Mouse (Mus musculus) neural tube, embryonic 14.5 days (tissue): ENCODE results near the gene 9230104L09Rik. TPM values are rescaled to one million over a fixed set of nuclear protein-coding genes. Genes with fewer than 3 reads are reported as not detected.
A peak's percentile ranks its signal among the peaks of the same experiment; 100 is the strongest.

Experiments
- ATAC-seq: fragments of 200-750 bp; cut with Nextera tagmentation; 2 replicates; pipeline ENCODE4 v1.8.0; 2017; ENCODE audit warnings: low read depth, mild to moderate bottlenecking, moderate TSS enrichment, moderate library complexity
- H3K27ac ChIP-seq: fragments of 300-500 bp; sonication (generic); 2 replicates; pipeline ENCODE4 v1.5.1; 2014; ENCODE audit warnings: low read depth, mild to moderate bottlenecking, control low read depth, low read length, moderate library complexity, mixed read lengths
- H3K27me3 ChIP-seq: fragments of 300-500 bp; sonication (generic); 2 replicates; pipeline ENCODE4 v1.6.1; 2014; ENCODE audit warnings: low read length; ENCODE audit not compliant: control insufficient read depth, insufficient read depth
- H3K36me3 ChIP-seq: fragments of 300-500 bp; sonication (generic); 2 replicates; pipeline ENCODE4 v1.6.1; 2014; ENCODE audit warnings: low read length, mixed read lengths; ENCODE audit not compliant: control insufficient read depth, insufficient read depth
- H3K4me1 ChIP-seq: fragments of 300-500 bp; sonication (generic); 2 replicates; pipeline ENCODE4 v1.6.1; 2014; ENCODE audit warnings: low read length; ENCODE audit not compliant: control insufficient read depth, insufficient read depth
- H3K4me2 ChIP-seq: fragments of 300-500 bp; sonication (generic); 2 replicates; pipeline ENCODE4 v1.6.1; 2014; ENCODE audit warnings: mild to moderate bottlenecking, low read depth, low read length, control low read depth
- H3K4me3 ChIP-seq: fragments of 300-500 bp; sonication (generic); 2 replicates; pipeline ENCODE4 v1.5.1; 2014; ENCODE audit warnings: low read depth, low read length, control low read depth, mixed read lengths
- H3K9ac ChIP-seq: fragments of 300-500 bp; sonication (generic); replicated peaks from 2 replicates; pipeline ENCODE4 v1.6.1; 2014; ENCODE audit warnings: low read depth, mild to moderate bottlenecking, control low read depth, low read length, mixed read lengths
- H3K9me3 ChIP-seq: fragments of 300-500 bp; sonication (generic); 2 replicates; pipeline ENCODE4 v1.6.1; 2016; ENCODE audit warnings: low read length; ENCODE audit not compliant: control insufficient read depth
- WGBS: fragments of 180-500 bp; shearing (Covaris S2); extraction: QIAGEN DNeasy Blood & Tissue Kit; methylation state at CpG from one replicate; pipeline ENCODE4 v1.1.7; 2014; 5-methylcytosine and 5-hydroxymethylcytosine counted together
- polyA plus RNA-seq: library from polyadenylated mRNA; unstranded; fragments of >200 nt; fragmentation: Nextera tagmentation; extraction: Ambion mirVana; gene quantifications from 2 replicates; pipeline ENCODE4 v1.2.1, GENCODE M21; 2014

9230104L09Rik gene
- polyA plus RNA-seq, result not detected in 2 replicates

- ATAC-seq, result no peak
- H3K9ac ChIP-seq, result no peak within 1 kb of the TSS
- H3K4me1 ChIP-seq, result no peaks in the 10 kb centered on the region
- no peaks in the 10 kb centered on the region for H3K9me3 ChIP-seq
- no peaks in the 10 kb centered on the region for H3K36me3 ChIP-seq
- H3K27ac ChIP-seq, result no peak within 1 kb of the TSS
- no peaks in the 10 kb centered on the region for H3K27me3 ChIP-seq
- H3K4me3 ChIP-seq, result no peak within 1 kb of the TSS
- H3K4me2 ChIP-seq, result no peak within 1 kb of the TSS
- 84% methylated on average over 2 of the region's 2 CpGs for WGBS
These were observed at the start of gene 9230104L09Rik for GRCm38 (mm10) chr2:148864966-148865365. Gene 9230104L09Rik (minus strand): TSS chr2:148865038.

GRCm38 (mm10) chr2:148902286-148902685, 37.4 kb upstream of the 9230104L09Rik start:
- Histone ChIP-seq H3K27me3 (no peaks in the 10 kb centered on the region), H3K27ac (no peak overlapping the region), H3K4me3 (no peak overlapping the region), H3K4me2 (no peak overlapping the region), H3K36me3 (no peaks in the 10 kb centered on the region), H3K9ac (no peak overlapping the region), H3K9me3 (no peaks in the 10 kb centered on the region), H3K4me1 (no peaks in the 10 kb centered on the region)
- 12% methylated on average over 5 of the region's 5 CpGs for WGBS
- peak; percentile 83 for ATAC-seq

GRCm38 (mm10) chr2:148900305-148900704, 35.5 kb upstream of the 9230104L09Rik start:
- H3K9me3 ChIP-seq, result no peaks in the 10 kb centered on the region
- no peak for ATAC-seq
- no peak overlapping the region for H3K4me3 ChIP-seq
- H3K4me2 ChIP-seq, result no peak overlapping the region
- no peak overlapping the region for H3K9ac ChIP-seq
- no peaks in the 10 kb centered on the region for H3K27me3 ChIP-seq
- no peaks in the 10 kb centered on the region for H3K4me1 ChIP-seq
- H3K27ac ChIP-seq, result no peak overlapping the region
- WGBS, result 56% methylated on average over 4 of the region's 4 CpGs
- no peaks in the 10 kb centered on the region for H3K36me3 ChIP-seq

- no peak for ATAC-seq
- H3K4me2 ChIP-seq, result no peak overlapping the region
- WGBS, result 70% methylated on average over 1 of the region's 1 CpGs
These were observed 31.4 kb upstream of the 9230104L09Rik start for GRCm38 (mm10) chr2:148896219-148896618.

GRCm38 (mm10) chr2:148893107-148893506, 28.3 kb upstream of the 9230104L09Rik start:
- H3K27me3 ChIP-seq, result no peaks in the 10 kb centered on the region
- no peaks in the 10 kb centered on the region for H3K36me3 ChIP-seq
- H3K9ac ChIP-seq, result no peak overlapping the region
- H3K4me1 ChIP-seq, result no peaks in the 10 kb centered on the region
- no peaks in the 10 kb centered on the region for H3K9me3 ChIP-seq
- H3K27ac ChIP-seq, result no peak overlapping the region
- no peak overlapping the region for H3K4me3 ChIP-seq
- no peak for ATAC-seq
- no peak overlapping the region for H3K4me2 ChIP-seq

More at GRCm38 (mm10) chr2:148896219-148896618, 31.4 kb upstream of the 9230104L09Rik start:
- Histone ChIP-seq H3K9ac (no peak overlapping the region), H3K36me3 (no peaks in the 10 kb centered on the region), H3K4me3 (no peak overlapping the region), H3K4me1 (no peaks in the 10 kb centered on the region), H3K9me3 (no peaks in the 10 kb centered on the region), H3K27ac (no peak overlapping the region), H3K27me3 (no peaks in the 10 kb centered on the region)

GRCm38 (mm10) chr2:148890021-148890851, 25.4 kb upstream of the 9230104L09Rik start:
- Histone ChIP-seq H3K4me1 (no peaks in the 10 kb centered on the region), H3K27me3 (no peaks in the 10 kb centered on the region), H3K27ac (no peak overlapping the region), H3K9ac (no peak overlapping the region), H3K4me3 (no peak overlapping the region), H3K4me2 (no peak overlapping the region), H3K9me3 (no peaks in the 10 kb centered on the region), H3K36me3 (no peaks in the 10 kb centered on the region)
- WGBS, result 40% methylated on average over 5 of the region's 5 CpGs
- ATAC-seq, result peak; percentile 84

GRCm38 (mm10) chr2:148889331-148890010, 24.6 kb upstream of the 9230104L09Rik start:
- peak; percentile 61; the same call in 1 of the 2 replicates for ATAC-seq
- Histone ChIP-seq H3K27me3 (no peaks in the 10 kb centered on the region), H3K4me2 (no peak overlapping the region), H3K4me3 (no peak overlapping the region), H3K36me3 (no peaks in the 10 kb centered on the region), H3K9ac (no peak overlapping the region), H3K9me3 (no peaks in the 10 kb centered on the region), H3K27ac (no peak overlapping the region), H3K4me1 (no peaks in the 10 kb centered on the region)
- WGBS, result 58% methylated on average over 3 of the region's 3 CpGs

GRCm38 (mm10) chr2:148888872-148889271, 24.0 kb upstream of the 9230104L09Rik start:
- no peak overlapping the region for H3K27ac ChIP-seq
- H3K4me1 ChIP-seq, result no peaks in the 10 kb centered on the region
- WGBS, result 89% methylated on average over 3 of the region's 3 CpGs
- H3K36me3 ChIP-seq, result no peaks in the 10 kb centered on the region
- H3K9me3 ChIP-seq, result no peaks in the 10 kb centered on the region
- no peak overlapping the region for H3K9ac ChIP-seq
- no peaks in the 10 kb centered on the region for H3K27me3 ChIP-seq
- ATAC-seq, result no peak
- H3K4me3 ChIP-seq, result no peak overlapping the region
- H3K4me2 ChIP-seq, result no peak overlapping the region

- no peak overlapping the region for H3K27ac ChIP-seq
- no peaks in the 10 kb centered on the region for H3K4me1 ChIP-seq
- H3K36me3 ChIP-seq, result no peaks in the 10 kb centered on the region
- no peaks in the 10 kb centered on the region for H3K27me3 ChIP-seq
- no peak overlapping the region for H3K4me2 ChIP-seq
- no peak for ATAC-seq
- no peaks in the 10 kb centered on the region for H3K9me3 ChIP-seq
- no peak overlapping the region for H3K9ac ChIP-seq
- H3K4me3 ChIP-seq, result no peak overlapping the region
These were observed 19.9 kb upstream of the 9230104L09Rik start for GRCm38 (mm10) chr2:148884738-148885137.
